Mouse (Mus musculus): Measurements from ENCODE around the gene Dhrs7. TPM values are rescaled to one million over a fixed set of nuclear protein-coding genes. Genes with fewer than 3 reads are reported as not detected.
"Not testable (repeated sequence)": the region's sequence is repeated elsewhere in the genome, so short reads cannot be mapped to it uniquely, and the experiment has no call there.

Dhrs7 gene
- polyA plus RNA-seq, 1 experiment from 2014 or later: 111 TPM

DNA sequence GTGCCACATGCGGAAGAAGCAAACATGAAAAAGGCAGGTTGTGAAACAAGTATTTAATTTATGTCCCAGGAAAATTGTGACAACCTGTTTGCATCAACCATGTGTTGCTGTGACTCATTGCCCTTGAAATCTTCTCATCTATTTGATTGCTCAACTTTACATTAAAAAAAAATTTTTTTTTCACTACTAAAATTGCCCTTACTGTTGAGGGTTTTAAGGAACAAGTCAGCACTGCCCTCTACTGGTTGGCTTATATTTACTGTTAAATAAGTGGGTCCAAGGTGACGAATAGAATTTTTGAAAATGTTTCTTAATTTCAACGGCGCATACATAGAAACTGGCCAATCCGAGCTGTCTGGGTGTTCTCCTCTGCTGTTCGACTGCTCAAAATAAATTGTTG is 29.2 kb upstream of the Dhrs7 start:
- WGBS: 27% methylated on average over 6 of the region's 6 CpGs
- H3K4me3 ChIP-seq (ENCODE audit: low read depth, low read length): no peak overlapping the region
- DNase-seq (ENCODE audit: low spot score): peak; percentile 92

DNA sequence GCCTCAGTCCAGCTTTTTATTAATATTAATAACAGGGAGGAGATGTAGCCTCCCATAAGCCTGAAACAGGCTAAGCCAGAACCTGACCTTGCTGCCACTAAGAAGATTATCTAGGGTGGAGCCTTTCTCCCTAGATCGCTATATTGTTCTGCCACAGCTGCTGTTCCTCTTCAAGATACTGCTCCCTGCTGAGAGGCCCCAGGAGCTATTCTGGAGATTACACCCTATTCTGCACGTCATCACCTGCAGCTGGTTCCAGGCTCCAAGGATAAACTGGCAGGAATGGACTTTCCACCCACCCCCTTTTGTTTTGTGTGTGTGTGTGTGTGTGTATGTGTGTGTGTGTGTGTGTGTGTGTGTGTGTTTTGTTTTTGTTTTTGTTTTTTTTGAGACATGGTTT is 23.6 kb upstream of the Dhrs7 start:
- not testable (repeated sequence) for DNase-seq (ENCODE audit: low spot score); H3K4me1 ChIP-seq (ENCODE audit: insufficient read depth, low read depth, low read length); H3K4me3 ChIP-seq (ENCODE audit: low read depth, low read length); H3K9ac ChIP-seq (replicated peaks; ENCODE audit: low read depth); H3K4me2 ChIP-seq (replicated peaks; ENCODE audit: low read depth, low read length); H3K9me3 ChIP-seq (ENCODE audit: low read length); H3K36me3 ChIP-seq (ENCODE audit: insufficient read depth, low read length); H3K27me3 ChIP-seq (replicated peaks; ENCODE audit: insufficient read depth, low read length); ATAC-seq; H3K27ac ChIP-seq (ENCODE audit: low read length)
- 63% methylated on average over 2 of the region's 2 CpGs for WGBS

More for the DNA sequence above, 29.2 kb upstream of the Dhrs7 start:
- Histone ChIP-seq H3K4me1 (ENCODE audit: insufficient read depth, low read depth, low read length) (no peaks in the 10 kb centered on the region), H3K36me3 (ENCODE audit: insufficient read depth, low read length) (no peaks in the 10 kb centered on the region), H3K27ac (ENCODE audit: low read length) (no peak overlapping the region), H3K9ac (replicated peaks; ENCODE audit: low read depth) (no peak overlapping the region), H3K4me2 (replicated peaks; ENCODE audit: low read depth, low read length) (no peak overlapping the region), H3K27me3 (replicated peaks; ENCODE audit: insufficient read depth, low read length) (no peaks in the 10 kb centered on the region), H3K9me3 (ENCODE audit: low read length) (no peaks in the 10 kb centered on the region)
- TF ChIP-seq CTCF (IDR thresholded peaks at IDR 0.05) (peak; percentile 74), EP300 (IDR thresholded peaks at IDR 0.05) (peak; percentile 67; the same call in 1 of the 2 replicates)
- ATAC-seq: peak; percentile 62

DNA sequence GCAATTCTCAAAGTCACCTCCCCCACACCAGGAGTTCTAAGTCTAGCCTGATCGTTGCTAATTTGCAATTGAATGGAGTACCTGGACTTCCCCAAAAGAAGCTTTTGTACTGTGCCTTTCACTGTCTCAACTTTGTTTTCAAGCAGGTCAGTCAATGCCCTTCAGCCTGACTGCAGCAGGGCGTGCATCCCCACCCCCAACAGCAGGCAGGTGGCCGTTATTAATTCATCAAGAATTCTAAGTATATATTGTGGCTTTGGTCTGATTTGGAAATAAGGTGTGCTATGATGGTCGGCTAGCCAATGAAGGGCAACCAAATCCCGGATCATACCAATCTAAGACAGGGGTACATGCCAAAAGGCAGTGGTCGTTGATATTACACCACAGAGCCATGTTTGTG is 23.0 kb upstream of the Dhrs7 start:
- not testable (repeated sequence) for H3K36me3 ChIP-seq (ENCODE audit: insufficient read depth, low read length); H3K4me2 ChIP-seq (replicated peaks; ENCODE audit: low read depth, low read length); H3K4me1 ChIP-seq (ENCODE audit: insufficient read depth, low read depth, low read length); DNase-seq (ENCODE audit: low spot score); H3K9me3 ChIP-seq (ENCODE audit: low read length); H3K27ac ChIP-seq (ENCODE audit: low read length); ATAC-seq; H3K27me3 ChIP-seq (replicated peaks; ENCODE audit: insufficient read depth, low read length); H3K9ac ChIP-seq (replicated peaks; ENCODE audit: low read depth); H3K4me3 ChIP-seq (ENCODE audit: low read depth, low read length)
- WGBS: 65% methylated on average over 6 of the region's 6 CpGs

DNA sequence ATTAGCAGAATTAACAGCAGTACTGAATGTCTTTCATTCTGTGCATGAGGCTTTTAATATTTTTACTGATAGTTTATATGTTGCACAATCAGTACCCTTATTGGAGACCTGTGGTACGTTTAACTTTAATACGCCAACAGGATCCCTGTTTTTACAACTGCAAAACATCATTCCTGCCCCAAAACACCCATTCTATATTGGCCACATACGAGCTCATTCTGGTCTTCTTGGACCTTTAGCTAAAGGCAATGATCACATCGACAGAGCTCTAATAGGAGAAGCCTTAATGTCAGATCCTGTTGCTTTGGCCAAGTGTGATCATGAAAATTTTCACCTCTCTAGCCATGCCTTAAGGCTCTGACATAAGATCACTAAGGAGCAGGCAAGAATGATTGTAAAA is 21.9 kb upstream of the Dhrs7 start:
- H3K27me3 ChIP-seq (replicated peaks; ENCODE audit: insufficient read depth, low read length); ATAC-seq; H3K4me2 ChIP-seq (replicated peaks; ENCODE audit: low read depth, low read length); H3K9ac ChIP-seq (replicated peaks; ENCODE audit: low read depth); H3K4me3 ChIP-seq (ENCODE audit: low read depth, low read length); H3K9me3 ChIP-seq (ENCODE audit: low read length); H3K4me1 ChIP-seq (ENCODE audit: insufficient read depth, low read depth, low read length); H3K27ac ChIP-seq (ENCODE audit: low read length); DNase-seq (ENCODE audit: low spot score); H3K36me3 ChIP-seq (ENCODE audit: insufficient read depth, low read length): not testable (repeated sequence)
- 80% methylated on average over 4 of the region's 4 CpGs for WGBS

DNA sequence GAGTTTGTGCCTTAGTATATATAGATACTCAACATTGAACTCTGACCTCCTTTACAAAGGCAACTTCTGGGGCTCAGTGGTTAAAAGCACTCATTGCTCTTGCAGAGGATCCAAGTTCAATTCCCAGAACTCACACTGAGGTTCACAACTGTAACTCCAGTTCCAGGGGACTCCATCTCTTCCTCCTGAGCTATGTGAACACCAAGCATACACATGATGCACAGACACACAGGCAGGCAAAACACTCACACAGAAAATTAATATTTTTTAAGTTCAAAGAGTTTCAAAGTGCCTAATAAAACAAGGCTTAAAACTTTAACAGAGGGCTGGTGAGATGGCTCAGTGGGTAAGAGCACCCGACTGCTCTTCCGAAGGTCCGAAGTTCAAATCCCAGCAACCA is 18.9 kb upstream of the Dhrs7 start:
- 98% methylated on average over 3 of the region's 3 CpGs for WGBS
- Histone ChIP-seq H3K4me3 (ENCODE audit: low read depth, low read length) (no peak overlapping the region), H3K9me3 (ENCODE audit: low read length) (no peaks in the 10 kb centered on the region)

DNA sequence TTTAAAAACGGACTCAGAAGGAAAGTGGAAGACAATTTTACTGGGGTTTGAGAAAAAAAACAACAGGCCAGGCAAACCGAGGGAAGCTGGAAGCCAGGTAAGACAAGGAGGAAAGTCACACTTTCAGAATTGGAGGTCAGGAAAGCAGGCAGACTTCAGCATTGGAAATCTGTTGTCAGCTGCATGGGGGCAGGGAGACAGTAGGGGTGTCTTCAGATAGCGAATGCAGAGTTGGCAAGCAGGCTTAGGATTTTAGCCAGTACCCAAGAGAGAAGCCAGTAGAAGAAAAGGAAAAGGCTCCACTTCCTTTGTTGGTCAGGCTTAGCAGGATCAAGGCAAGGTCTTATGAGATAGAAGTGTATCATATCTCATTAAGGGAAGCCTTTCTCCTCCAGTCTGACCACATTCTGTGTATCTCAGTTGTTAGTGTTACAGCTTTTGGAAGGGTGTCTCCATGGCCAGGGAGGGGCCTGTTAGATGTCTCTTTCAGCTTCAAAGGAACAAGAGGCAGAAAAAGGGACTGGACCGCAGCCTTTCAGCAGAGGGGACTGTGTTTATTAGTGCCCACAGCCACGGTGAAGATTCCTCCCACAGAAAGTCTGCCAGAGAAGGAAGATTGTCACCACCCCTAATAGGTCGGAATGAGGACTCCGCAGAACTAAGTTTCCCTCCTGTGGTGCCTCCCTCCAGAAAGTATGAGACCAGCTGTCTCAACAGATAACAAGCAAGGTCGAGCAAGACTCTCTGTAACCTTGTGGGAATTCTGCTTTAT is 18.0 kb upstream of the Dhrs7 start:
- no peak overlapping the region for H3K9ac ChIP-seq (replicated peaks; ENCODE audit: low read depth)
- H3K4me3 ChIP-seq (ENCODE audit: low read depth, low read length): no peak overlapping the region
- 55% methylated on average over 8 of the region's 8 CpGs for WGBS
- no peak overlapping the region for H3K4me2 ChIP-seq (replicated peaks; ENCODE audit: low read depth, low read length)
- H3K36me3 ChIP-seq (ENCODE audit: insufficient read depth, low read length): no peaks in the 10 kb centered on the region
- DNase-seq (ENCODE audit: low spot score) (no peak), ATAC-seq (no peak)
- H3K27ac ChIP-seq (ENCODE audit: low read length): no peak overlapping the region
- H3K9me3 ChIP-seq (ENCODE audit: low read length): no peaks in the 10 kb centered on the region
- no peak for TF ChIP-seq CTCF (IDR thresholded peaks at IDR 0.05)
- no peaks in the 10 kb centered on the region for H3K4me1 ChIP-seq (ENCODE audit: insufficient read depth, low read depth, low read length)
- no peaks in the 10 kb centered on the region for H3K27me3 ChIP-seq (replicated peaks; ENCODE audit: insufficient read depth, low read length)

More for the DNA sequence above, 18.9 kb upstream of the Dhrs7 start:
- H3K36me3 ChIP-seq (ENCODE audit: insufficient read depth, low read length): no peaks in the 10 kb centered on the region
- no peak overlapping the region for H3K9ac ChIP-seq (replicated peaks; ENCODE audit: low read depth)
- TF ChIP-seq EP300 (IDR thresholded peaks at IDR 0.05): no peak
- TF ChIP-seq CTCF (IDR thresholded peaks at IDR 0.05): no peak
- no peak overlapping the region for H3K4me2 ChIP-seq (replicated peaks; ENCODE audit: low read depth, low read length)
- no peaks in the 10 kb centered on the region for H3K4me1 ChIP-seq (ENCODE audit: insufficient read depth, low read depth, low read length)
- ATAC-seq (no peak), DNase-seq (ENCODE audit: low spot score) (no peak)
- H3K27ac ChIP-seq (ENCODE audit: low read length): no peak overlapping the region
- H3K27me3 ChIP-seq (replicated peaks; ENCODE audit: insufficient read depth, low read length): no peaks in the 10 kb centered on the region

DNA sequence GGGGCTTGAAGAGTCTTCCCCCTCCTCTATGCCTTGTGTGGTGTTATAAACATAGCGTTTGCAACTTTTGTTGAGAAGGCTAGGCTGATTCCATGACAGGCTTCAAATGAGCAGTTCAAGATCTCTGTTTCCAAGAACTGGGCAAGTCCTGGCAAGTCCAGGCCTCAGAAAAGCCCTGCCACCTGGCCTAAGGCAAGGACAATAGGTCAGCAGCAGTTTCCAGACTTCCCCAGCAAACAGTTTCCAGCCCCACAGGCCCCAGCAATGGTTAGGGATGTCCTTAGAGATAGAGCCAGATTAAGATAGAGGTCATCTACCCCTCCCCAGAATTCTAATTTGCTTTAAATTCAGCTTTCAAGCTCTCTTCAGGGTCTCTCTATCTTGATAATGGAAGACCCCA is 17.2 kb upstream of the Dhrs7 start:
- DNase-seq (ENCODE audit: low spot score) (no peak), ATAC-seq (no peak)
- Histone ChIP-seq H3K4me3 (ENCODE audit: low read depth, low read length) (no peak overlapping the region), H3K9ac (replicated peaks; ENCODE audit: low read depth) (no peak overlapping the region), H3K27me3 (replicated peaks; ENCODE audit: insufficient read depth, low read length) (no peaks in the 10 kb centered on the region), H3K9me3 (ENCODE audit: low read length) (no peaks in the 10 kb centered on the region), H3K4me2 (replicated peaks; ENCODE audit: low read depth, low read length) (no peak overlapping the region), H3K27ac (ENCODE audit: low read length) (no peak overlapping the region), H3K36me3 (ENCODE audit: insufficient read depth, low read length) (no peaks in the 10 kb centered on the region), H3K4me1 (ENCODE audit: insufficient read depth, low read depth, low read length) (no peaks in the 10 kb centered on the region)
- TF ChIP-seq CTCF (IDR thresholded peaks at IDR 0.05): no peak
- no peak for TF ChIP-seq EP300 (IDR thresholded peaks at IDR 0.05)
- 92% methylated on average over 1 of the region's 1 CpGs for WGBS

Measured in lung, postnatal 0 days (tissue).